Mouse (Mus musculus) lung, adult 2 months (tissue): ENCODE measurements around the gene Tsx. TPM values are rescaled to one million over a fixed set of nuclear protein-coding genes. Genes with fewer than 3 reads are reported as not detected.

Experiments used
- DNase-seq: peaks from one replicate; pipeline ENCODE4 v3.0.0; 2022
- H3K4me1 ChIP-seq: fragments of 200-500 bp; 2 replicates; pipeline ENCODE4 v1.6.1; 2011; ENCODE audit warnings: low read length; ENCODE audit not compliant: control insufficient read depth, insufficient read depth
- H3K4me3 ChIP-seq: fragments of 200-500 bp; replicated peaks from 2 replicates; pipeline ENCODE3; 2011; ENCODE audit warnings: low read depth, mild to moderate bottlenecking, control low read depth, low read length; ENCODE audit errors: extremely low read depth
- CTCF ChIP-seq: fragments of 200-500 bp; IDR thresholded peaks from 2 replicates; pipeline ENCODE4 v1.5.1; 2011; ENCODE audit warnings: mild to moderate bottlenecking, low read length, control low read depth; ENCODE audit not compliant: insufficient read depth
- POLR2A ChIP-seq: fragments of 200-500 bp; IDR thresholded peaks from 2 replicates; pipeline ENCODE4 v1.6.1; 2011; ENCODE audit warnings: low read depth, mild to moderate bottlenecking, control low read depth, low read length, borderline replicate concordance; ENCODE audit errors: extremely low read depth
- WGBS: fragments of 180-500 bp; shearing (Covaris S2); methylation state at CpG from one replicate; pipeline ENCODE4 v1.1.7; 2018; 5-methylcytosine and 5-hydroxymethylcytosine counted together
- polyA plus RNA-seq: library from polyadenylated mRNA; depleted of rRNA; stranded (reverse); fragments of >200 nt; gene quantifications from 2 replicates; pipeline ENCODE4 v1.2.3, GENCODE M21; 2012; rRNA removed

Gene Tsx
- polyA plus RNA-seq = not detected in 2 replicates

- Histone ChIP-seq H3K4me1 (no peaks in the 10 kb centered on the region), H3K4me3 (no peak within 1 kb of the TSS)
- whole genome bisulfite sequencing = 77% methylated on average over 5 of the region's 5 CpGs
- TF ChIP-seq POLR2A (no peak), CTCF (no peak)
- no peak for DNase-seq
These were observed at the start of gene Tsx for GRCm38 (mm10) chrX:103414167-103414566. Gene Tsx (plus strand): TSS chrX:103414467.

- no peaks in the 10 kb centered on the region for H3K4me1 ChIP-seq
- no peak for DNase-seq
- 58% methylated on average over 5 of the region's 5 CpGs for WGBS
- no peak overlapping the region for H3K4me3 ChIP-seq
- TF ChIP-seq POLR2A = no peak
- TF ChIP-seq CTCF = no peak
These were observed 48.1 kb upstream of the Tsx start for GRCm38 (mm10) chrX:103366201-103366600.

- no peaks in the 10 kb centered on the region for H3K4me1 ChIP-seq
- TF ChIP-seq POLR2A (no peak), CTCF (no peak)
- H3K4me3 ChIP-seq = no peak overlapping the region
- 73% methylated on average over 3 of the region's 3 CpGs for WGBS
- no peak for DNase-seq
These were observed 45.6 kb upstream of the Tsx start for GRCm38 (mm10) chrX:103368650-103369049.

GRCm38 (mm10) chrX:103371221-103371620, 43.0 kb upstream of the Tsx start:
- TF ChIP-seq POLR2A (no peak), CTCF (0 out of 2 replicates have a peak, but pooled peaks have one; percentile 8)
- no peaks in the 10 kb centered on the region for H3K4me1 ChIP-seq
- WGBS = 47% methylated on average over 2 of the region's 2 CpGs
- H3K4me3 ChIP-seq = no peak overlapping the region
- DNase-seq = no peak

- TF ChIP-seq POLR2A (no peak), CTCF (no peak)
- 20% methylated on average over 2 of the region's 2 CpGs for WGBS
- no peak for DNase-seq
- H3K4me3 ChIP-seq = no peak overlapping the region
- H3K4me1 ChIP-seq = no peaks in the 10 kb centered on the region
These were observed 42.6 kb upstream of the Tsx start for GRCm38 (mm10) chrX:103371627-103372026.

- no peak for DNase-seq
- 56% methylated on average over 5 of the region's 5 CpGs for WGBS
- no peak overlapping the region for H3K4me3 ChIP-seq
- TF ChIP-seq CTCF (peak; percentile 49; the same call in 1 of the 2 replicates), POLR2A (no peak)
- no peaks in the 10 kb centered on the region for H3K4me1 ChIP-seq
These were observed 40.0 kb upstream of the Tsx start for GRCm38 (mm10) chrX:103374250-103374649.

- 73% methylated on average over 3 of the region's 3 CpGs for WGBS
- TF ChIP-seq POLR2A = no peak
- no peak for TF ChIP-seq CTCF
- H3K4me1 ChIP-seq = no peaks in the 10 kb centered on the region
- no peak for DNase-seq
- H3K4me3 ChIP-seq = no peak overlapping the region
These were observed 29.7 kb upstream of the Tsx start for GRCm38 (mm10) chrX:103384528-103384927.

- no peak overlapping the region for H3K4me3 ChIP-seq
- TF ChIP-seq POLR2A (no peak), CTCF (no peak)
- no peaks in the 10 kb centered on the region for H3K4me1 ChIP-seq
- 82% methylated on average over 3 of the region's 3 CpGs for WGBS
- no peak for DNase-seq
These were observed 26.1 kb upstream of the Tsx start for GRCm38 (mm10) chrX:103388131-103388530.

GRCm38 (mm10) chrX:103393841-103394240, 20.4 kb upstream of the Tsx start:
- TF ChIP-seq CTCF (no peak), POLR2A (no peak)
- no peak for DNase-seq
- 65% methylated on average over 1 of the region's 1 CpGs for WGBS

GRCm38 (mm10) chrX:103405021-103405420, 9.2 kb upstream of the Tsx start:
- DNase-seq = no peak
- WGBS = 44% methylated on average over 13 of the region's 13 CpGs
- TF ChIP-seq POLR2A (no peak), CTCF (no peak)
- Histone ChIP-seq H3K4me3 (no peak overlapping the region), H3K4me1 (no peaks in the 10 kb centered on the region)

More at GRCm38 (mm10) chrX:103393841-103394240, 20.4 kb upstream of the Tsx start:
- H3K4me3 ChIP-seq = no peak overlapping the region
- H3K4me1 ChIP-seq = no peaks in the 10 kb centered on the region
